Mouse (Mus musculus) testis, adult 2 months (tissue): ENCODE measurements around the gene Pon1. TPM values are rescaled to one million over a fixed set of nuclear protein-coding genes. Genes with fewer than 3 reads are reported as not detected.

Experiments
- H3K27ac ChIP-seq: fragments of 200-500 bp; 2 replicates; pipeline ENCODE4 v1.5.1; 2012; ENCODE audit warnings: low read depth, low read length; ENCODE audit not compliant: control insufficient read depth, insufficient read depth
- H3K27me3 ChIP-seq: fragments of 200-500 bp; 2 replicates; pipeline ENCODE4 v1.6.1; 2012; ENCODE audit warnings: mild to moderate bottlenecking, low read length, moderate library complexity; ENCODE audit not compliant: control insufficient read depth, insufficient read depth
- H3K36me3 ChIP-seq: fragments of 200-500 bp; 2 replicates; pipeline ENCODE4 v1.6.1; 2012; ENCODE audit warnings: mild to moderate bottlenecking, low read length; ENCODE audit not compliant: control insufficient read depth, insufficient read depth
- H3K4me1 ChIP-seq: fragments of 200-500 bp; 2 replicates; pipeline ENCODE4 v1.6.1; 2012; ENCODE audit warnings: low read length; ENCODE audit not compliant: control insufficient read depth, insufficient read depth
- H3K4me3 ChIP-seq: fragments of 200-500 bp; 2 replicates; pipeline ENCODE4 v1.5.1; 2012; ENCODE audit warnings: low read depth, mild to moderate bottlenecking, low read length, moderate library complexity, mixed read lengths; ENCODE audit not compliant: control insufficient read depth
- CTCF ChIP-seq: fragments of 200-500 bp; IDR thresholded peaks from 2 replicates; pipeline ENCODE4 v1.5.1; 2012; ENCODE audit warnings: low read depth, mild to moderate bottlenecking, inconsistent platforms, low read length, moderate library complexity; ENCODE audit not compliant: control insufficient read depth, insufficient read depth, insufficient replicate concordance
- POLR2A ChIP-seq: fragments of 200-500 bp; IDR thresholded peaks from 2 replicates; pipeline ENCODE4 v1.6.1; 2012; ENCODE audit warnings: low read depth, mild to moderate bottlenecking, inconsistent platforms, low read length, moderate library complexity; ENCODE audit not compliant: control insufficient read depth
- polyA plus RNA-seq: library from polyadenylated mRNA; depleted of rRNA; stranded (reverse); fragments of >200 nt; gene quantifications from 2 replicates; pipeline ENCODE4 v1.2.3, GENCODE M21; 2012

The Pon1 gene
- polyA plus RNA-seq, 1 experiment: not detected

GRCm38 (mm10) chr6:5222080-5222479, 28.3 kb upstream of the Pon1 start:
- H3K4me3 ChIP-seq: no peak overlapping the region
- no peak overlapping the region for H3K27ac ChIP-seq
- no peaks in the 10 kb centered on the region for H3K4me1 ChIP-seq
- TF ChIP-seq CTCF (no peak), POLR2A (no peak)
- no peaks in the 10 kb centered on the region for H3K27me3 ChIP-seq
- H3K36me3 ChIP-seq: no peaks in the 10 kb centered on the region

- no peak overlapping the region for H3K27ac ChIP-seq
Measured at GRCm38 (mm10) chr6:5218190-5218589, 24.4 kb upstream of the Pon1 start.

GRCm38 (mm10) chr6:5207817-5208216, 14.1 kb upstream of the Pon1 start:
- Histone ChIP-seq H3K36me3 (no peaks in the 10 kb centered on the region), H3K27ac (no peak overlapping the region), H3K27me3 (no peaks in the 10 kb centered on the region), H3K4me1 (no peaks in the 10 kb centered on the region), H3K4me3 (no peak overlapping the region)
- no peak for TF ChIP-seq CTCF
- TF ChIP-seq POLR2A: no peak

More at GRCm38 (mm10) chr6:5218190-5218589, 24.4 kb upstream of the Pon1 start:
- no peak for TF ChIP-seq CTCF
- TF ChIP-seq POLR2A: no peak
- no peak overlapping the region for H3K4me3 ChIP-seq
- H3K4me1 ChIP-seq: no peaks in the 10 kb centered on the region
- H3K36me3 ChIP-seq: no peaks in the 10 kb centered on the region
- H3K27me3 ChIP-seq: no peaks in the 10 kb centered on the region

GRCm38 (mm10) chr6:5199916-5200315, 6.2 kb upstream of the Pon1 start:
- Histone ChIP-seq H3K27me3 (no peaks in the 10 kb centered on the region), H3K4me3 (no peak overlapping the region), H3K27ac (no peak overlapping the region), H3K36me3 (no peaks in the 10 kb centered on the region), H3K4me1 (no peaks in the 10 kb centered on the region)
- no peak for TF ChIP-seq POLR2A
- no peak for TF ChIP-seq CTCF

- Histone ChIP-seq H3K27ac (no peak overlapping the region), H3K27me3 (no peaks in the 10 kb centered on the region), H3K36me3 (no peaks in the 10 kb centered on the region), H3K4me3 (no peak overlapping the region), H3K4me1 (no peaks in the 10 kb centered on the region)
- TF ChIP-seq POLR2A (no peak), CTCF (no peak)
Measured at GRCm38 (mm10) chr6:5199376-5199905, 5.7 kb upstream of the Pon1 start.

- no peaks in the 10 kb centered on the region for H3K4me1 ChIP-seq
- H3K27ac ChIP-seq: no peak overlapping the region
- H3K36me3 ChIP-seq: no peaks in the 10 kb centered on the region
- no peaks in the 10 kb centered on the region for H3K27me3 ChIP-seq
- no peak for TF ChIP-seq POLR2A
- no peak for TF ChIP-seq CTCF
- H3K4me3 ChIP-seq: no peak overlapping the region
Measured at GRCm38 (mm10) chr6:5198590-5198989, 4.8 kb upstream of the Pon1 start.

GRCm38 (mm10) chr6:5190761-5191160, 3.0 kb downstream of the Pon1 start:
- Histone ChIP-seq H3K27ac (no peak overlapping the region), H3K27me3 (no peaks in the 10 kb centered on the region), H3K36me3 (no peaks in the 10 kb centered on the region), H3K4me3 (no peak overlapping the region), H3K4me1 (no peaks in the 10 kb centered on the region)
- TF ChIP-seq CTCF (no peak), POLR2A (no peak)

GRCm38 (mm10) chr6:5189507-5189906, 4.2 kb downstream of the Pon1 start:
- no peak for TF ChIP-seq CTCF
- no peak for TF ChIP-seq POLR2A
- Histone ChIP-seq H3K4me1 (no peaks in the 10 kb centered on the region), H3K36me3 (no peaks in the 10 kb centered on the region), H3K27me3 (no peaks in the 10 kb centered on the region), H3K4me3 (no peak overlapping the region), H3K27ac (no peak overlapping the region)
